Mouse (Mus musculus) heart, embryonic 10.5 days (tissue): ENCODE results near the gene Kat2b. TPM values are rescaled to one million over a fixed set of nuclear protein-coding genes. Genes with fewer than 3 reads are reported as not detected.
"Not testable (repeated sequence)": the region's sequence is repeated elsewhere in the genome, so short reads cannot be mapped to it uniquely, and the experiment has no call there.

Experiments used
- DNase-seq: peaks from one replicate; pipeline ENCODE4 v3.0.0-alpha.2; 2017; ENCODE audit warnings: low spot score
- H3K27ac ChIP-seq: fragments of 300-500 bp; sonication (generic); 2 replicates; pipeline ENCODE4 v1.5.1; 2016; ENCODE audit warnings: mild to moderate bottlenecking
- H3K27me3 ChIP-seq: fragments of 300-500 bp; sonication (generic); 2 replicates; pipeline ENCODE4 v1.6.1; 2016; ENCODE audit warnings: mild to moderate bottlenecking; ENCODE audit not compliant: poor library complexity, insufficient read depth, severe bottlenecking
- H3K36me3 ChIP-seq: fragments of 300-500 bp; sonication (generic); 2 replicates; pipeline ENCODE4 v1.6.1; 2016; ENCODE audit warnings: mild to moderate bottlenecking, moderate library complexity
- H3K4me1 ChIP-seq: fragments of 300-500 bp; sonication (generic); 2 replicates; pipeline ENCODE4 v1.6.1; 2016; ENCODE audit warnings: mild to moderate bottlenecking
- H3K4me3 ChIP-seq: fragments of 300-500 bp; sonication (generic); 2 replicates; pipeline ENCODE4 v1.5.1; 2016; ENCODE audit warnings: mild to moderate bottlenecking, moderate library complexity
- H3K9me3 ChIP-seq: fragments of 300-500 bp; sonication (generic); 2 replicates; pipeline ENCODE4 v1.6.1; 2016; ENCODE audit warnings: mild to moderate bottlenecking, moderate library complexity
- WGBS: fragments of 180-500 bp; shearing (Covaris S2); methylation state at CpG from one replicate; pipeline ENCODE4 v1.1.7; 2016; 5-methylcytosine and 5-hydroxymethylcytosine counted together
- polyA plus RNA-seq: library from polyadenylated mRNA; unstranded; fragments of >200 nt; fragmentation: Nextera tagmentation; extraction: Ambion mirVana; gene quantifications from 2 replicates; pipeline ENCODE4 v1.2.1, GENCODE M21; 2016

Gene Kat2b
- polyA plus RNA-seq, 1 experiment from 2014 or later: 4.1 TPM

DNA sequence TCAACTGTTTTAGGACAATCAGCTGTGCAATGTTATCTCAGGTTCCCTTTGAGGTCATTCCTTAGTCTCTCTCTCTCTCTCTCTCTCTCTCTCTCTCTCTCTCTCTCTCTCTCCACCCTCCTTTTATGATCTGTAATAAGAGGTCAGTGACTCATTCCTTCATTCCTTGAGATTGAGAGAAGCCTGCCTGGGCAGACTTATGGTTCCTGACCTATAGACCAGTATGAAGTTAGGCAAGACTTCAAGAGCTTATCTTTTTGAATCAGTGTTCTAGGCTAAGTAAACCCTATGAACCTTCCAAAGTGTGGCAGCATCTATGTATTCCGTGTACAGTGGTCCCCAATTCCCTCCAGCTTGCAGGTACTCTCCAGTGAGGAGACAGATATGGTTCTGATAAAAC is 147.8 kb downstream of the Kat2b start:
- no peaks in the 10 kb centered on the region for H3K36me3 ChIP-seq
- WGBS: 50% methylated on average over 1 of the region's 1 CpGs
- H3K9me3 ChIP-seq: no peaks in the 10 kb centered on the region
- H3K4me1 ChIP-seq: no peaks in the 10 kb centered on the region
- H3K27me3 ChIP-seq: no peaks in the 10 kb centered on the region
- DNase-seq: no peak
- no peak overlapping the region for H3K27ac ChIP-seq
- H3K4me3 ChIP-seq: no peak overlapping the region

- not testable (repeated sequence) for H3K4me1 ChIP-seq, H3K36me3 ChIP-seq, H3K27me3 ChIP-seq, DNase-seq, H3K27ac ChIP-seq, H3K4me3 ChIP-seq, H3K9me3 ChIP-seq
- WGBS: 66% methylated on average over 1 of the region's 1 CpGs
Measured at GRCm38 (mm10) chr17:53715161-53715560, 148.5 kb downstream of the Kat2b start.

DNA sequence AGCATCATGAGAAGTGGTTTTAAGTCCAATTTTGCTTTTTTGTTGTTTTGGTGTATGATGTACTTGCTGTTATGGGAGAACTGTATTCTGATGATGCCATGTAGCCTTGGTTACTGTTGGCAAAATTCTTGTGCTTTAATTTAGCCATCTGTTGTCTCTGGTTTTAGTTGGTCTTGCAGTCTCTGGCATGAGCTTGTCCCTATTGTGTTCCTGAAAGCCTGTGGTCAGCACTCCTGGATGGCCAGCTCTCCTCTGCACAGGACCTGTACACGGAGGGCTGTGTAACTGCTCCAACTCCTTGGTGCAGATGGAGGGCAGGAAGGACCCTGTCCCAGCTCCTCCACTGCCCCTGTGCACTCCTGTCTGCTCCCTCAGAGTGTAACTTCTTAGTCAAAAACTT is 151.8 kb downstream of the Kat2b start:
- DNase-seq: no peak
- no peaks in the 10 kb centered on the region for H3K4me1 ChIP-seq
- H3K4me3 ChIP-seq: no peak overlapping the region
- H3K9me3 ChIP-seq: no peaks in the 10 kb centered on the region
- WGBS: 65% methylated on average over 1 of the region's 1 CpGs
- H3K27ac ChIP-seq: no peak overlapping the region
- no peaks in the 10 kb centered on the region for H3K27me3 ChIP-seq
- no peaks in the 10 kb centered on the region for H3K36me3 ChIP-seq

DNA sequence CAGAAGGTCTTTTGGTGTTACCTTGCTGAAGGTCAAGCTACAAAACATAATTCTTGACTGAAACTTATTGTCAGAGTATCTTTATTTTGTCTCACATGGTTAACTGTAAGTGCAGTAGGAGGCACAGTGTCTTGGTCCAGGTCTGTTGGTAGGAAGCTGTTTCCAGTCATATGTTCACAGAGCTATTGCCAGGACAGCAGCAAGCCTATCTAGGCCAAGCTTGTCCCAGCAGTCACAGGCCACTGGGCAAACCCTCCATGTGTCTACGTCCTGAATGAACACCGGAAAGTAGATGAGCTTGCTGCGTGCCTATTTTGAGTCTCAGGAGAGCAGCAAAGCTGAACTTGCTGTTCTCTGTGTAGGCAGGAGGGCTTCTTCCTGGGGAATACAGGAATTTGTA is 152.3 kb downstream of the Kat2b start:
- H3K9me3 ChIP-seq, H3K4me1 ChIP-seq, H3K4me3 ChIP-seq, H3K36me3 ChIP-seq, H3K27me3 ChIP-seq, H3K27ac ChIP-seq, DNase-seq: not testable (repeated sequence)
- 80% methylated on average over 3 of the region's 3 CpGs for WGBS

Other genes with a start within 250 kb of the Kat2b start
- 0.28 and 0.38 TPM in 2 replicates for gene Efhb, start 103.5 kb upstream of the Kat2b start, polyA plus RNA-seq
- 71.7 and 90.6 TPM in 2 replicates for gene Rab5a, start 87.6 kb upstream of the Kat2b start, polyA plus RNA-seq
- gene Pp2d1, start 27.4 kb upstream of the Kat2b start, polyA plus RNA-seq: 0.27 and 0.34 TPM in 2 replicates
- gene Sgo1, start 122.5 kb downstream of the Kat2b start, polyA plus RNA-seq: 28.7 and 33.7 TPM in 2 replicates